Mouse (Mus musculus) midbrain, embryonic 13.5 days (tissue): ENCODE measurements at regions not wholly inside any gene's neighbourhood (a gene's known extent, or its start where the extent isn't known, plus 50 kb on each side); places are given as distances from the start of the nearest gene placed in this dataset.

Source experiments
- ATAC-seq: fragments of 200-750 bp; cut with Nextera tagmentation; 2 replicates; pipeline ENCODE4 v1.8.0; 2017; ENCODE audit warnings: mild to moderate bottlenecking, moderate TSS enrichment, moderate library complexity
- H3K27ac ChIP-seq: fragments of 300-500 bp; sonication (generic); 2 replicates; pipeline ENCODE4 v1.5.1; 2015; ENCODE audit warnings: inconsistent platforms, mild to moderate bottlenecking, moderate library complexity
- H3K27me3 ChIP-seq: fragments of 300-500 bp; sonication (generic); 2 replicates; pipeline ENCODE4 v1.6.1; 2015; ENCODE audit warnings: mild to moderate bottlenecking, inconsistent platforms
- H3K36me3 ChIP-seq: fragments of 300-500 bp; sonication (generic); 2 replicates; pipeline ENCODE4 v1.6.1; 2015; ENCODE audit warnings: mild to moderate bottlenecking, inconsistent platforms
- H3K4me1 ChIP-seq: fragments of 300-500 bp; sonication (generic); replicated peaks from 2 replicates; pipeline ENCODE4 v1.6.1; 2015; ENCODE audit warnings: inconsistent platforms
- H3K4me2 ChIP-seq: fragments of 300-500 bp; sonication (generic); replicated peaks from 2 replicates; pipeline ENCODE4 v1.6.1; 2015; ENCODE audit warnings: moderate library complexity, mild to moderate bottlenecking, inconsistent platforms
- H3K4me3 ChIP-seq: fragments of 300-500 bp; sonication (generic); replicated peaks from 2 replicates; pipeline ENCODE4 v1.5.1; 2015; ENCODE audit warnings: mild to moderate bottlenecking, inconsistent platforms
- H3K9ac ChIP-seq: fragments of 300-500 bp; sonication (generic); replicated peaks from 2 replicates; pipeline ENCODE4 v1.6.1; 2015; ENCODE audit warnings: mild to moderate bottlenecking, inconsistent platforms
- H3K9me3 ChIP-seq: fragments of 300-500 bp; sonication (generic); 2 replicates; pipeline ENCODE4 v1.6.1; 2016; ENCODE audit warnings: mild to moderate bottlenecking, inconsistent platforms
- WGBS: fragments of 180-500 bp; shearing (Covaris S2); methylation state at CpG from one replicate; pipeline ENCODE4 v1.1.7; 2015; 5-methylcytosine and 5-hydroxymethylcytosine counted together

GRCm38 (mm10) chr1:89207306-89207705 is 137.1 kb downstream of the Sh3bp4 start:
- no peak for ATAC-seq
- Histone ChIP-seq H3K4me1 (no peaks in the 10 kb centered on the region), H3K27ac (no peak overlapping the region), H3K36me3 (no peaks in the 10 kb centered on the region; the same call in 1 of the 2 replicates), H3K4me3 (no peak overlapping the region), H3K9ac (no peak overlapping the region), H3K4me2 (no peak overlapping the region), H3K9me3 (peaks cover 3% of the 10 kb centered on the region; the same call in 1 of the 2 replicates), H3K27me3 (no peaks in the 10 kb centered on the region)
- WGBS: 13% methylated on average over 1 of the region's 1 CpGs

- WGBS: 87% methylated on average over 6 of the region's 6 CpGs
- Histone ChIP-seq H3K36me3 (no peaks in the 10 kb centered on the region), H3K27ac (no peak overlapping the region), H3K4me1 (no peaks in the 10 kb centered on the region), H3K4me3 (no peak overlapping the region), H3K4me2 (no peak overlapping the region), H3K27me3 (no peaks in the 10 kb centered on the region), H3K9me3 (no peaks in the 10 kb centered on the region), H3K9ac (no peak overlapping the region)
- no peak for ATAC-seq
Observed at GRCm38 (mm10) chr1:89211116-89211515, 140.9 kb downstream of the Sh3bp4 start.

- ATAC-seq: no peak
Observed at GRCm38 (mm10) chr1:89228426-89228825, 158.2 kb downstream of the Sh3bp4 start.

GRCm38 (mm10) chr1:89231756-89232155 is 161.5 kb downstream of the Sh3bp4 start:
- Histone ChIP-seq H3K4me1 (peaks cover 8% of the 10 kb centered on the region), H3K4me3 (no peak overlapping the region), H3K36me3 (no peaks in the 10 kb centered on the region), H3K27me3 (peaks cover 3% of the 10 kb centered on the region; the same call in 1 of the 2 replicates), H3K9ac (no peak overlapping the region), H3K4me2 (no peak overlapping the region), H3K27ac (no peak overlapping the region), H3K9me3 (0 out of 2 replicates have a peak, but pooled peaks cover under 1% of the 10 kb centered on the region)
- no peak for ATAC-seq
- WGBS: 94% methylated on average over 6 of the region's 6 CpGs

More at GRCm38 (mm10) chr1:89228426-89228825, 158.2 kb downstream of the Sh3bp4 start:
- Histone ChIP-seq H3K4me2 (no peak overlapping the region), H3K9me3 (0 out of 2 replicates have a peak, but pooled peaks cover 10% of the 10 kb centered on the region), H3K4me3 (no peak overlapping the region), H3K9ac (no peak overlapping the region), H3K4me1 (no peaks in the 10 kb centered on the region), H3K27me3 (peaks cover 3% of the 10 kb centered on the region; the same call in 1 of the 2 replicates), H3K27ac (no peak overlapping the region), H3K36me3 (no peaks in the 10 kb centered on the region)
- 68% methylated on average over 5 of the region's 5 CpGs for WGBS

GRCm38 (mm10) chr1:89232391-89232790 is 162.2 kb downstream of the Sh3bp4 start:
- H3K27ac ChIP-seq: no peak overlapping the region
- no peaks in the 10 kb centered on the region for H3K9me3 ChIP-seq
- 82% methylated on average over 5 of the region's 5 CpGs for WGBS
- peaks cover 8% of the 10 kb centered on the region for H3K4me1 ChIP-seq
- H3K27me3 ChIP-seq: peaks cover 3% of the 10 kb centered on the region; the same call in 1 of the 2 replicates
- H3K36me3 ChIP-seq: no peaks in the 10 kb centered on the region
- ATAC-seq: no peak
- H3K4me3 ChIP-seq: no peak overlapping the region
- H3K4me2 ChIP-seq: no peak overlapping the region
- H3K9ac ChIP-seq: no peak overlapping the region

GRCm38 (mm10) chr1:89234895-89235294 is 164.7 kb downstream of the Sh3bp4 start:
- no peak overlapping the region for H3K4me2 ChIP-seq
- peak; percentile 77 for ATAC-seq

GRCm38 (mm10) chr1:89235296-89235695 is 165.1 kb downstream of the Sh3bp4 start:
- H3K4me3 ChIP-seq: no peak overlapping the region
- no peak overlapping the region for H3K27ac ChIP-seq
- peaks cover 12% of the 10 kb centered on the region for H3K4me1 ChIP-seq
- ATAC-seq: peak; percentile 86
- no peaks in the 10 kb centered on the region for H3K9me3 ChIP-seq
- 37% methylated on average over 3 of the region's 3 CpGs for WGBS
- peaks cover 6% of the 10 kb centered on the region; the same call in 1 of the 2 replicates for H3K27me3 ChIP-seq
- H3K4me2 ChIP-seq: no peak overlapping the region
- H3K9ac ChIP-seq: no peak overlapping the region
- no peaks in the 10 kb centered on the region for H3K36me3 ChIP-seq

More at GRCm38 (mm10) chr1:89234895-89235294, 164.7 kb downstream of the Sh3bp4 start:
- Histone ChIP-seq H3K4me1 (peaks cover 12% of the 10 kb centered on the region), H3K4me3 (no peak overlapping the region), H3K9ac (no peak overlapping the region), H3K27me3 (peaks cover 3% of the 10 kb centered on the region; the same call in 1 of the 2 replicates), H3K9me3 (no peaks in the 10 kb centered on the region), H3K27ac (no peak overlapping the region), H3K36me3 (no peaks in the 10 kb centered on the region)
- 83% methylated on average over 8 of the region's 8 CpGs for WGBS

- WGBS: 65% methylated on average over 5 of the region's 5 CpGs
- Histone ChIP-seq H3K4me1 (peaks cover 12% of the 10 kb centered on the region), H3K27me3 (peaks cover 10% of the 10 kb centered on the region; the same call in 1 of the 2 replicates), H3K4me2 (no peak overlapping the region), H3K36me3 (no peaks in the 10 kb centered on the region), H3K4me3 (no peak overlapping the region), H3K9me3 (no peaks in the 10 kb centered on the region), H3K27ac (no peak overlapping the region), H3K9ac (no peak overlapping the region)
- no peak for ATAC-seq
Observed at GRCm38 (mm10) chr1:89237696-89238095, 167.5 kb downstream of the Sh3bp4 start.

- ATAC-seq: no peak
- Histone ChIP-seq H3K27me3 (0 out of 2 replicates have a peak, but pooled peaks cover 7% of the 10 kb centered on the region), H3K27ac (0 out of 2 replicates have a peak overlapping the region, but pooled peaks have one; percentile 27), H3K4me3 (no peak overlapping the region), H3K36me3 (no peaks in the 10 kb centered on the region), H3K9me3 (no peaks in the 10 kb centered on the region), H3K4me2 (no peak overlapping the region), H3K4me1 (peaks cover 13% of the 10 kb centered on the region), H3K9ac (no peak overlapping the region)
- WGBS: 89% methylated on average over 8 of the region's 8 CpGs
Observed at GRCm38 (mm10) chr1:89244598-89244997, 174.4 kb downstream of the Sh3bp4 start.

GRCm38 (mm10) chr1:89245202-89246003 is 175.2 kb downstream of the Sh3bp4 start:
- H3K9me3 ChIP-seq: no peaks in the 10 kb centered on the region

GRCm38 (mm10) chr1:89251753-89252152 is 181.5 kb downstream of the Sh3bp4 start:
- no peak overlapping the region for H3K9ac ChIP-seq
- H3K9me3 ChIP-seq: no peaks in the 10 kb centered on the region
- peaks cover 11% of the 10 kb centered on the region for H3K4me1 ChIP-seq
- peak; percentile 34; the same call in 1 of the 2 replicates for ATAC-seq
- H3K36me3 ChIP-seq: no peaks in the 10 kb centered on the region
- no peaks in the 10 kb centered on the region for H3K27me3 ChIP-seq
- H3K27ac ChIP-seq: no peak overlapping the region
- no peak overlapping the region for H3K4me2 ChIP-seq
- H3K4me3 ChIP-seq: no peak overlapping the region
- 41% methylated on average over 2 of the region's 2 CpGs for WGBS

More at GRCm38 (mm10) chr1:89245202-89246003, 175.2 kb downstream of the Sh3bp4 start:
- Histone ChIP-seq H3K4me3 (no peak overlapping the region), H3K4me2 (no peak overlapping the region), H3K36me3 (no peaks in the 10 kb centered on the region), H3K27ac (peak overlapping the region; percentile 70), H3K9ac (no peak overlapping the region; the same call in 1 of the 2 replicates), H3K27me3 (0 out of 2 replicates have a peak, but pooled peaks cover 4% of the 10 kb centered on the region), H3K4me1 (peaks cover 10% of the 10 kb centered on the region)
- 27% methylated on average over 11 of the region's 11 CpGs for WGBS
- ATAC-seq: peak; percentile 82

- Histone ChIP-seq H3K9me3 (no peaks in the 10 kb centered on the region), H3K4me2 (no peak overlapping the region), H3K4me1 (peaks cover 11% of the 10 kb centered on the region), H3K27ac (no peak overlapping the region), H3K9ac (no peak overlapping the region), H3K4me3 (no peak overlapping the region), H3K36me3 (no peaks in the 10 kb centered on the region), H3K27me3 (no peaks in the 10 kb centered on the region)
- no peak for ATAC-seq
- WGBS: 84% methylated on average over 7 of the region's 7 CpGs
Observed at GRCm38 (mm10) chr1:89252528-89252927, 182.3 kb downstream of the Sh3bp4 start.
